Mouse (Mus musculus): ENCODE results near the gene Epha8.

DNA sequence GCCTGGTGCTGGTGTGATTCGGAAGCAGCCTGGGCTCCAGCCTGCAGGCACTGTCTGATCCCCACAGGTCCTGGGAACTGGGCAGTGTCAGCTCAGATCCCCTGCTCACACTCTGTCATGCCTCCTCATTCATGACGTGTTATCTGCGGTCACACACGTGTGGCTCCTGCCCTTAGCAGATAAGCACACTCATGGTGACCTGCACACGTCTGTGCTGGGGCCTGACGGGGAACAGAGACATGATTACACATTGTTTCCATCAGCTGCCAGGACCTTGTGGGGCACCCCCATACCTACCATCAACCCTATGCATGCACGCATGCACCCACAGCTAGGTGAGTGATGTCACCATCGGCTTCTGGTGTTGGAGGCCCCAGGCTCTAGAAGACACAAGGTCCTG is 26.1 kb downstream of the Epha8 start:
- TF ChIP-seq CTCF (IDR thresholded peaks at IDR 0.05): no peak
- no peak for TF ChIP-seq POLR2A (IDR thresholded peaks at IDR 0.05; ENCODE audit: insufficient read depth, low read depth, low read length)

Data from heart, adult 2 months (tissue).